Mouse (Mus musculus): Measurements from ENCODE around the gene Mlycd.

Mlycd gene

DNA sequence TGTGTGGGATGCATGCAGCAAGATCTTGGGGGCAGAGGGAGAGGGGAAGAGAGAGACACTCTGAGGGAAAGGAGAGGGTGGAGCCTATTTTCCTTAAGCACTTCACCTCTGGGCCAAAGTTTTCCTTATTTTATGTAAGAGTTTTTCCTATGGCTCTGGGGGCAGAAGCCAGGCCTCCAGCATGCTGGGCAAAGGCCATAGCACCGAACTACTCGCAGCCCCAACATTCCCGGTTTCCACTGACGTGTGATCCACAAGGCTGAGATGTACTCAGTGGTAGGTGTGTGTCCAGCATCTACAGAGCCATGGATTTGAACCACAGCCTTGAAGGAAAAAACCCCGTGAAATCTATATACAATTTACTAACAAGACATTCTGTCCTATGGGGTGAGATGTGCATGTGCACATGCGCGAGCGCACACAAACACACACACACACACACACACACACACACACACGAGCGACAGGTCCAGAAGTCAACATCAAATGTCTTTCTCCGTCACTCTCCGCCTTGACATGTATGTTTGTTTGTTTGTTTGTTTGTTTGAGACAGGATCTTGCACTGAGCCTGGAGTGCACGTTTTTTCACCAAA is 39.0 kb downstream of the Mlycd start, which contains the start of gene Osgin1:
Osgin1 (plus strand) TSS at position 543 of the 593 bp plus-strand sequence.
- DNase-seq (ENCODE audit: low spot score in 2 of 2): no peak

DNA sequence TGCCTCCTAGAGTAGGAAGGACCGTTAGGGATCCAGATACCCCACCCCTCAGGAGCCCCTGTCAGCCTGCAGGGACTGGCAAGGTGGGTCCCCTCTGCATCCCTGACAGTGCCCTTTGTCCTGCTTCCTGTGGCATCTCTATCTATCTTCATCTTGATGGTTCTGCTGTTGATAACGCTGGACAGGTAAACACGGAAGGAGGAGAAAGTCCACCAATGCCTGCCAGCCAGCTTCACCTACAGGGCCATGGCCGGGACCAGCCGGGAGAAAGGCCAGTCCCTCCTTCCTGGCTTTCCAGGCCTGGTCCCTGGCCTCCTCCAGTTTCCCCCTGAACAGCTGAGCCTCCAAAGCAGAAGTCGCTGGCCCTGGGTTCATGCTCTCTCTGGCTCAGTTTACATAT is 39.9 kb downstream of the Mlycd start:
- no peak for DNase-seq (ENCODE audit: low spot score in 2 of 2)

DNA sequence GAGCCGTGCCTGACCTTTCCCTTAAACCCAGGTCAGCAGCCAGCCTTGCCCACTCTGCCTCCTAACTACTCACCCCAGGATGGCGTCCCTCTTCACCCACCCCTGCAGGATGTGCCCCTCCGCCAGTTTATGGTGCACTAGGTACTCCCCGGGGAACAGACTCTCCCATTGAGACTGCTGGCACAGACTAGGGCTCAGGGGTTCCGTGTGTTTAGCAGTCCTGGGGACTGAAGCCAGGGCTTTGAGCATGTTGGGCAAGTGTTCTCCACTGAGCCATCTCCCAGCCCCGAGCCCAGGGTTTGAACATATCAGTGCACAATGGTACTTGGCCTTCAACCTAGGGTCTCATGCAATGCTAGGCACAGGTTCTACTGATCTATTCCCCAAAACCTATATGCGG is 40.8 kb downstream of the Mlycd start:
- DNase-seq (ENCODE audit: low spot score in 2 of 2): no peak

DNA sequence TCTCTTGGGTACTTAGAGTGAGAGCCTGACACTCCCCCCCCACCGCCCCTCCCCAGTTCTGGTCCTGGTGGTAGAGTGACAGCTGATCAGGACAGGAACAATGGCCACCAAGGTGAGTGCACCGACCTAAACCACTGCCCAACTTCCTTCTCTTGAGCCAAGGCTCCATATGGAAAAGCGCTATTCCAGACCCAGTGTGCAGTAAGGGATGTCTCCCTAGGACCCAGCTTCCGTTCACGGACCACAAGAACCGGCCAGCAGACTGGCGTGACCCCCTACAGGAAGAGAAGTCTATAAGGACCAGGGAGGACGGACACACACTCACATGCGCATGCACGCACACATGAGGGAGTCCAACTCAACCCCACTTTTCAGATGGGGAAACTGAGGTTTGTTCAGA is 41.7 kb downstream of the Mlycd start:
- DNase-seq (ENCODE audit: low spot score in 2 of 2): no peak

DNA sequence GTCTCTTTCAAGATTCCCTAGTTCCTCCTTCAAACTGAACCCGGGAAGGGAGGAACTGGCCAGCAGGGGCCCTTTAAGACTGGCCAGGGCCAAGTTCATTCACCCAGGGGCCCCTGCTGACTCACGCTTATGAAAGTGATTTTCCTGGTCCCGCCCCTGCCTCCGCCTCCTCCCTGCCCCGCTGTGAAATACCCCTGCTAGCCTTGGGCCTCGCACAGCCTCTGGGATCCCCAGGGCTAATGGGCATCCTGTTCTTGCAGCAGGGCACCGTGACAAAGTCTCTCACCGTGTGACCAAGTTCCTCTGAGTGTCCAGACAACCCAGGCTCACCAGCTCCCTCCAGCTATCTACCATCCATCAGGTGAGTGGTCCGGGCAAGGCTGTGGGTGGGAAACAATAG is 42.3 kb downstream of the Mlycd start:
- no peak for DNase-seq (ENCODE audit: low spot score in 2 of 2)

GRCm38 (mm10) chr8:119437506-119437905 is 42.8 kb downstream of the Mlycd start:
- no peak for DNase-seq (ENCODE audit: low spot score in 2 of 2)

- no peak for DNase-seq (ENCODE audit: low spot score in 2 of 2)
Measured at GRCm38 (mm10) chr8:119438876-119439275, 44.2 kb downstream of the Mlycd start.

DNA sequence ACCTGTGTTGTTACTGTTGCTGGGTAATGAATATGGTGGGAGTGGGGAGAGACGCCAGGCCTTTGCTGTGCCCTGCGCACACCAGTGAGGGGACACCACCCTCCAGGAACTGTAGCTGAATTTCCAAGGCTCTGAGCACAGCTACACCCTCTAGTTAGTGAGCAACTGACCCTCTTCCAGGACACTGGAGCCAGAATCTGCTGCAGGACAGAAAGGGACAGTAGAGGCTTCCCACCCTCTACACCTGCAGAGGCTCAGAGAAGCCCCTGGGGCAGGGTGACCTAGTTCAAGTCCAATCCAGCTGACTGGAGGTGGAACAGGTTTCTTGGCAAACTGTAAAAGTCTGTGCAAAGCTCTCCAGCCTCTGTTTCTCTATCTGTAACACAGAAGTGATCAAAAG is 44.7 kb downstream of the Mlycd start:
- no peak for DNase-seq (ENCODE audit: low spot score in 2 of 2)

DNA sequence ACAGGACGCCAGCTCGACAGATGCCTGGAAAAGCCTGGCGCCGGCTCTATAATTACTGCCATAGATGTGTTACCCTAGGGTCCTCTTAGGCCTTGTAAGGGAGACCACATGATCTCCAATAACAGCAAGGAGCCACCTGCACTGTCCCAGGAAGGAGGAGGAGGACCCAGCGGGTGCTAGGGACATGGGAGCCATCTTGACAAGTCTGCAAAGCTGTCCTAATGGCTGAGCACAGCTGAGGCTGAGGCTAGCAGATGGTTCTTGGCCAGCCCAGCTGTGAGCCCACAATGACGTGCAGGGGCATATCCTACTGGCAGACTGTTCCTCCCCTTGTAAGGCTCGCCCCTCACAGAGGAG is 45.2 kb downstream of the Mlycd start:
- DNase-seq (ENCODE audit: low spot score in 2 of 2): no peak

DNA sequence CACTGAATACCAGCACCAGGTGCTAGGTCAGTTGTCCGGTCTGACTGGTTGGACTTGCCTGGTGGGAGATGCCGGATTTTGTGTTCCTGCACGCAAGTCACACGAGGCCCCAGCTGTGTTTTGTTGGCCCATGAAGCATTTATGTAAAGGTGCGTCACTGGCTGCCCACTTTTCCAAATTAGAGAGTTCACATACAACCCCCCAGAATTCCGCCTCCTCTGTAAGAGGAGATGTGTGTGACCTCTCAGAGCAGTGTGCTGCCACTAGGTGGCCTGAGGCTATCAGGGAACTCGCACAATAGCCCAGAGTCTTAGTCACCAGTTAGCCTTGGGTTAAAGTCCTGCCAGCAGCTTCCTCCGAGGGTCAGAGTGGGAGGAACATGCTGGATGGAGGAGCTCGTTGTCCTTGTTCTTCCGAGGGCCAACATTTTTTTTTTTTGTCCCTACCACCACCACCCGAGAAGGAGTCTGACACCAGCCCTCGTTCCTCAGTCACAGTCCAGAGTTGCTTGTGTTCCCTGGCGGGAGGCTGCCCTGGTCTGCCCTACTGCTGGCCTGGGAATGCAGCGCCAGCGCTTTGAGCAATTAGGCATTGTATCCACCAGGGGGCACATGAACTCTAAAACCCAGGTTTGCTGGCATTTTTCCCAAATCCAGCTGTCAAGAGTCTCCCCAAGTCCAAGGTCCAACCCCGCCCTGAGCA is 45.7 kb downstream of the Mlycd start:
- peak; percentile 57 for DNase-seq (ENCODE audit: low spot score in 2 of 2)

DNA sequence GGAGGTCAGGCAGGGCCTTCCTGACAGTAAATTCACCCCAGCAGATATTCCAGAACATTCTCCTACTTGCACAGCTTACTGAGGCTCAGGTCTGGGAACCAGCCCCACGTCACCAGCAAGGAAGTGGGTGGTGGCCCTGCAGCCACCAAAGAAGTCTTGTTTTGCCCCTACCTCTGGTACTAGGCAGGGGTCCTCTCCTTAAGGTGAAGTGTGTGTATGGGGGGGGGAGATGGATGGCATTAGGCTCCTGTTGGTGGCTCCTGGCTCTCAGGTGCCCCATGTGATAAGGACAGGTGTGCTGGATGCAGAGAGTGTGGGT is 46.2 kb downstream of the Mlycd start:
- DNase-seq (ENCODE audit: low spot score in 2 of 2): no peak

DNA sequence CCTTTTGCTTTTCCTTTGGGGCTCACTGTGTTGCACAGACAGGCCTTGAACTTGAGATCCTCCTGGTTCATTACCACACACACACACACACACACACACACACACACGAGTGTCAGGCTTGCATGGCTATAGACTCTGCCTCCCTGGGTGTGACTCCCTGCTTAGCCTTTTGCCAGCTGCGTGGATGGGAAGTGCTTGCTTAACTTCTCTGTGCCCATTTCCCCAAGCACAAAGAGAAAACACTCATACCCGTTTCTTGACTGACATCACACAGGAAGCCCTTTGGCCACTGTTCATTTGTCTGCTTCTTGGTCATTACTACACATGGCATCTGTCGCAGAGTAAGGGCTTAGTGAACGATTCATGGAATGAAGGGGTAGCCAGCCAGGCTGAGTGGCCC is 47.3 kb downstream of the Mlycd start:
- DNase-seq (ENCODE audit: low spot score in 2 of 2): no peak

DNA sequence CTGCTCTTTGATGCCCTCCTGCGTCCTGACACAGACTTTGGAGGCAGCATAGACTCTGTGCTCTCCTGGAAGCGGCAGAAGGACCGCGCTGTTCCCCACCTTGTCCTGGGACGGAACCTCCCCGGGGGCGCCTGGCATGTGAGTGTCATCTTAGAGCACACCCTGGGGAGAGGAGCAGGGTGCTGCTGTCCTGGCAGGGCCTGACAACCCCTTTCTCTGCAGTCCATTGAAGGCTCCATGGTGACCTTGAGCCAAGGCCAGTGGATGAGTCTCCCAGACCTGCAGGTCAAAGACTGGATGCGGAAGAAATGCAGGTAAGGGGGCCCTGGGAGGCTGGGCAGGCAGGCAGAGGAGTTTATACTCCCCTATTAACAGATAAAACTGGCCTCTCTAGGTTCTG is 48.3 kb downstream of the Mlycd start:
- no peak for DNase-seq (ENCODE audit: low spot score in 2 of 2)

GRCm38 (mm10) chr8:119446211-119446989 is 51.7 kb downstream of the Mlycd start, which contains the start of gene Necab2:
Gene Necab2 (plus strand): TSS chr8:119446719.
- DNase-seq (ENCODE audit: low spot score in 2 of 2): peak; percentile 86 to 87

DNA sequence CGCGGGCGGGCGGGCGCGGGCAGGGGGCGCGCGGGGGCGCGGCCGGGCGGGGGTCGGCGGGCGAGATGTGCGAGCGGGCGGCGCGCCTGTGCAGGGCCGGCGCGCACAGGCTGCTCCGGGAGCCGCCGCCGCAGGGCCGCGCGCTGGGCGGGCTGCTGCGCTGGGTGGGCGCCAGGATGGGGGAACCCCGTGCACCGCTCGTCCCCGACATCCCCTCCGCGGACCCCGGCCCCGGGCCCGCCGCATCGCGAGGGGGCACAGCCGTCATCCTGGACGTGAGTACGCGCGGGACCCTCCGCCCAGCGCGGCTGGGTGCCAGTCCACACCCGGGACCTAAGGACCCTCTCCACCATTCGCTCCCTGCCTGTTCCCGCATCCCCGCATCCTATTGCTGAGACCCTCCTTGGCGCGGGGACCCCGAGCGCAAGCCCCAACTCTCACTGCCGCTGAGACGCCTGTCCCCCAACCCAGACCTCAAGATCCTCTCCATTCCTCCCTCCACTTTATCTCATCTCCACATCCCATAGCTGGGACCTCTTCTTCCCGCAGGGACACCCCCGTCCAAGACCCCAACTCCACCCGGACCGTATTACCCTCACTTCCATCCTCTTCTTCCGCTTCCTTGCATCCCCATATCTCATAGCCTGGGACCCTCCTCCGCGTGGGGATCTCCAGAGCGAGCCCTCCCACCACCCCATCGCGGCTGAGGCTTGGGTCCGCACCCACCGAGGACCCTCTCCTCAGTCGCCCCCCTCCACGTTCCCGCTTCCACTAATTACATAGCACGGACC is 52.5 kb downstream of the Mlycd start:
- DNase-seq (ENCODE audit: low spot score in 2 of 2): no peak

DNA sequence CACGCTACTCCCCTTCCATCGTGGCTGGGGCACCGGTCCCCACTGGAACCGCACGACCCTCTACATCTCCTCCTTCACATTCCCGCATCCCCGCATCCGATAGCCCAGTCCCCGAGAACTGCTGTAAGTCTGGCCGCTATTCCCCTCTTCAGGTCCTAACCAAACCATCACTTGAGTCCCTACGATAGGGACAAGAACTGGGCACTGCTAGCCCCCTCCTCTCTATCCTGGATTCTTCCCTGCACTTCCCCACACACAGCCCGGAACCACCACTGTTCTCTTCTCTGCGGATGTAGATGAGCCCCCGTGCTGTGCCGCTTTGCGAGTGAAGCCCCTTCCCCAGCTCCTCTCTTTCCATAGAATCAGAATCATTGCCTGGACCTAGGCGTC is 53.1 kb downstream of the Mlycd start:
- no peak for DNase-seq (ENCODE audit: low spot score in 2 of 2)

- DNase-seq (ENCODE audit: low spot score in 2 of 2): peak; percentile 53 to 64
Measured at GRCm38 (mm10) chr8:119449627-119450026, 54.9 kb downstream of the Mlycd start.

GRCm38 (mm10) chr8:119451131-119451530 is 56.5 kb downstream of the Mlycd start:
- DNase-seq (ENCODE audit: low spot score in 2 of 2): no peak

DNA sequence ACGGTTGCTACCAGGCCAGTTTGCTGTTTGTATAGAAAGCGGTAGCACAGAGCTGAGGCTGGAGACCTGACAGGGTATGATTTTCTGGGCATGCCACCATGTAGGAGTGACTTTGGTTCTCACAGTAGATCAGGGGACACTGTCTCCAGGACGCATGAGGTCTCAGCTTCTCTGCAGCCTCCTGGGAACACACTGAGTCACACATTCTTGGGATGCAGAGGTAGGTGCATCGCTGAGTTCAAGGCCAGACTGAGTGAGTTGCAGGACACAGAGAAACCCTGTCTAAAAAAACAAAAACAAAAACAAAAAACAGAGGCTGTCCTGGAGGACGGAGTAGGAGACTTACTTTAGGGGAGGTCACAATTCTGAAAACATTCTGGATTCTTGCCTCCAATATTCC is 58.2 kb downstream of the Mlycd start:
- no peak for DNase-seq (ENCODE audit: low spot score in 2 of 2)

- DNase-seq (ENCODE audit: low spot score in 2 of 2): no peak
Measured at GRCm38 (mm10) chr8:119456045-119456444, 61.4 kb downstream of the Mlycd start.

GRCm38 (mm10) chr8:119459724-119460123 is 65.0 kb downstream of the Mlycd start:
- DNase-seq (ENCODE audit: low spot score in 2 of 2): no peak

All from frontal cortex, postnatal 36 days (tissue).